Mouse (Mus musculus) lung, adult 2 months (tissue): ENCODE measurements around the gene Pms1. TPM values are rescaled to one million over a fixed set of nuclear protein-coding genes. Genes with fewer than 3 reads are reported as not detected.

ENCODE experiments used
- DNase-seq: peaks from one replicate; pipeline ENCODE4 v3.0.0; 2022
- H3K4me1 ChIP-seq: fragments of 200-500 bp; 2 replicates; pipeline ENCODE4 v1.6.1; 2011; ENCODE audit warnings: low read length; ENCODE audit not compliant: control insufficient read depth, insufficient read depth
- H3K4me3 ChIP-seq: fragments of 200-500 bp; replicated peaks from 2 replicates; pipeline ENCODE3; 2011; ENCODE audit warnings: low read depth, mild to moderate bottlenecking, control low read depth, low read length; ENCODE audit errors: extremely low read depth
- CTCF ChIP-seq: fragments of 200-500 bp; IDR thresholded peaks from 2 replicates; pipeline ENCODE4 v1.5.1; 2011; ENCODE audit warnings: mild to moderate bottlenecking, low read length, control low read depth; ENCODE audit not compliant: insufficient read depth
- POLR2A ChIP-seq: fragments of 200-500 bp; IDR thresholded peaks from 2 replicates; pipeline ENCODE4 v1.6.1; 2011; ENCODE audit warnings: low read depth, mild to moderate bottlenecking, control low read depth, low read length, borderline replicate concordance; ENCODE audit errors: extremely low read depth
- WGBS: fragments of 180-500 bp; shearing (Covaris S2); methylation state at CpG from one replicate; pipeline ENCODE4 v1.1.7; 2018; 5-methylcytosine and 5-hydroxymethylcytosine counted together
- polyA plus RNA-seq: library from polyadenylated mRNA; depleted of rRNA; stranded (reverse); fragments of >200 nt; gene quantifications from 2 replicates; pipeline ENCODE4 v1.2.3, GENCODE M21; 2012; rRNA removed

Pms1 gene
- polyA plus RNA-seq, 1 experiment = 0.95 TPM

DNA sequence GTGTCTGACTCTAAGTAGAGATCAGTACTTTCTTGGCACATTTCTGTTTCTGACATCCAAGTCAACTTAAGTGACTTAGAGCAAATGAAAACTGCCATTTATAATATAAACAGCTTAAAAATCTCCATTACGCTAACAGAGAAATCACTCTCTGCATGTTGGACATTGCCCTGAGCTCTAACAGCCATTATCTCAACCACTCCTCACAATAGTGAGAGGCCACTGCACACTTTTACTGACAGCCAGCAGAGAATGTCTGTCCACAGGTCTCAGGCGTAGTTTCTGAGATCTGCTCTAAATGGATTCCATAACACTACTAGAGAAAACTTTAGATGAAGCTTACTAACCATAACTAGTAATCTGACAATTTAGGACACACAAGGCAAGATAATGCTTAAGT, 92.9 kb downstream of the Pms1 start:
- H3K4me3 ChIP-seq = no peak overlapping the region
- no peak for TF ChIP-seq POLR2A
- no peak for TF ChIP-seq CTCF
- WGBS = 89% methylated on average over 2 of the region's 2 CpGs
- DNase-seq = no peak
- H3K4me1 ChIP-seq = no peaks in the 10 kb centered on the region

GRCm38 (mm10) chr1:53201630-53202199, 95.1 kb downstream of the Pms1 start:
- 83% methylated on average over 2 of the region's 2 CpGs for WGBS
- TF ChIP-seq CTCF (no peak), POLR2A (no peak)
- H3K4me3 ChIP-seq = no peak overlapping the region
- no peak for DNase-seq
- H3K4me1 ChIP-seq = no peaks in the 10 kb centered on the region

- Histone ChIP-seq H3K4me1 (no peaks in the 10 kb centered on the region), H3K4me3 (no peak overlapping the region)
- TF ChIP-seq CTCF (no peak), POLR2A (no peak)
- WGBS = 66% methylated on average over 3 of the region's 3 CpGs
- DNase-seq = no peak
Observed at GRCm38 (mm10) chr1:53194536-53194935, 102.3 kb downstream of the Pms1 start.

DNA sequence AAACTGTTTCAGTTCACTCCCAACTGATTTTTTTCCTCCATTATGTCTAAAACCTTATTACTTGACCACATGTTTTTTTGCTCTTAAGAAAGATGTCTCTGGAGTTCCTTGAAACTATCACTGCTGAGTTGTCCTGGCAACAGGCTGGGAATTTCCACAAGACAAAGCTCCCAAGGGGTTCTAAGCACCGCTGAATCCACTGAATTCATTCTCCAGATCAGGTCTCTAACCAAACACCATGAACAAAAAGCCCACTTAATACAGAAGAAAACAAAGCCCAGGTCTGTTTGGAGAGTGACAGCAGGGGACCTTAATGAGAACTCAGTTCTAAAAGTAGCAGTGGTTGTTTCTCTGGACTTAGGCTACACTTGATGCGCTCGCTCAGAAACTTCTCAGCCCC, 105.6 kb downstream of the Pms1 start:
- DNase-seq = no peak
- 84% methylated on average over 3 of the region's 3 CpGs for WGBS
- H3K4me3 ChIP-seq = no peak overlapping the region
- TF ChIP-seq POLR2A (no peak), CTCF (no peak)
- H3K4me1 ChIP-seq = no peaks in the 10 kb centered on the region

DNA sequence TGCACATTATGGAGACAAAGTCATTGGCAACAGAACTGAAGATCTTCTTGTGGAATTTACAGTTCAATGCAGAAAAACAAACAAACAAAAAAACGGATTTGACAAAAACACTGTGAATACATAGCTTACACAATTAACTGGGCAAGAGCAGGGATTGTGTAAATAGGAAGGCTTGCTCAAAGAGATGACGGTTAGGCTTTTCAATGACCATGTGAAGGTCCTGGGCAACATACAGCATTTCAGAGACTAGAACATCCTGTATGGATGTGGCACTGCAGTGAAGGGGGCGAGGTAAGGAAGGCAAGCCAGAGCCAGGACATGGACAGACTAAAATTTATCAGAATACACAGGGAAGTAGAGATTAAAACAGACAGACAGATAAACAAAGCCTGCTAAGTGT, 107.2 kb downstream of the Pms1 start:
- WGBS = 51% methylated on average over 3 of the region's 3 CpGs
- DNase-seq = no peak
- TF ChIP-seq CTCF (no peak), POLR2A (no peak)
- Histone ChIP-seq H3K4me1 (no peaks in the 10 kb centered on the region), H3K4me3 (no peak overlapping the region)

- TF ChIP-seq CTCF = no peak
- no peak for TF ChIP-seq POLR2A
- no peak within 1 kb of the TSS for H3K4me3 ChIP-seq
- DNase-seq = no peak
- 95% methylated on average over 8 of the region's 8 CpGs for WGBS
- H3K4me1 ChIP-seq = no peaks in the 10 kb centered on the region
Observed at GRCm38 (mm10) chr1:53187536-53187935, 109.3 kb downstream of the Pms1 start, which contains the start of gene 1700019A02Rik. TSS of gene 1700019A02Rik (minus strand) at chr1:53187636.

- Histone ChIP-seq H3K4me1 (no peaks in the 10 kb centered on the region), H3K4me3 (no peak overlapping the region)
- DNase-seq = no peak
- TF ChIP-seq POLR2A (no peak), CTCF (no peak)
- 94% methylated on average over 3 of the region's 3 CpGs for WGBS
Observed at GRCm38 (mm10) chr1:53186301-53186700, 110.5 kb downstream of the Pms1 start.

GRCm38 (mm10) chr1:53157715-53158114, 139.1 kb downstream of the Pms1 start:
- DNase-seq = no peak
- WGBS = 67% methylated on average over 6 of the region's 6 CpGs
- Histone ChIP-seq H3K4me3 (no peak overlapping the region), H3K4me1 (no peaks in the 10 kb centered on the region)
- no peak for TF ChIP-seq POLR2A
- TF ChIP-seq CTCF = no peak

Other genes starting within 250 kb of the Pms1 start
- 0.25 TPM in 1 of 2 replicates, not detected in the other for gene Mstn, start 235.4 kb downstream of the Pms1 start, polyA plus RNA-seq
- gene 1700019A02Rik, start 109.4 kb downstream of the Pms1 start, polyA plus RNA-seq = not detected in 2 replicates
- 3.6 and 6.4 TPM in 2 replicates for gene Ormdl1, start 77 bp upstream of the Pms1 start, polyA plus RNA-seq
- 13.1 and 15.9 TPM in 2 replicates for gene Gm28778, start 93 bp upstream of the Pms1 start, polyA plus RNA-seq
- 2.2 and 3.9 TPM in 2 replicates for gene Osgepl1, start 16.6 kb upstream of the Pms1 start, polyA plus RNA-seq
- gene Asdurf, start 55.6 kb upstream of the Pms1 start, polyA plus RNA-seq = not detected in 2 replicates
- gene Gm28551, start 55.6 kb upstream of the Pms1 start, polyA plus RNA-seq = not detected in 2 replicates
- 3.7 and 5.5 TPM in 2 replicates for gene Asnsd1, start 55.7 kb upstream of the Pms1 start, polyA plus RNA-seq